Mouse (Mus musculus) spleen, postnatal 4 days (tissue): ENCODE data around the gene Zdhhc16.

Experiments used
- DNase-seq, 2 experiments: peaks; one replicate each; pipeline ENCODE4 v3.0.0; 2022; ENCODE audit warnings: low spot score in 2 of 2

Zdhhc16 gene

DNA sequence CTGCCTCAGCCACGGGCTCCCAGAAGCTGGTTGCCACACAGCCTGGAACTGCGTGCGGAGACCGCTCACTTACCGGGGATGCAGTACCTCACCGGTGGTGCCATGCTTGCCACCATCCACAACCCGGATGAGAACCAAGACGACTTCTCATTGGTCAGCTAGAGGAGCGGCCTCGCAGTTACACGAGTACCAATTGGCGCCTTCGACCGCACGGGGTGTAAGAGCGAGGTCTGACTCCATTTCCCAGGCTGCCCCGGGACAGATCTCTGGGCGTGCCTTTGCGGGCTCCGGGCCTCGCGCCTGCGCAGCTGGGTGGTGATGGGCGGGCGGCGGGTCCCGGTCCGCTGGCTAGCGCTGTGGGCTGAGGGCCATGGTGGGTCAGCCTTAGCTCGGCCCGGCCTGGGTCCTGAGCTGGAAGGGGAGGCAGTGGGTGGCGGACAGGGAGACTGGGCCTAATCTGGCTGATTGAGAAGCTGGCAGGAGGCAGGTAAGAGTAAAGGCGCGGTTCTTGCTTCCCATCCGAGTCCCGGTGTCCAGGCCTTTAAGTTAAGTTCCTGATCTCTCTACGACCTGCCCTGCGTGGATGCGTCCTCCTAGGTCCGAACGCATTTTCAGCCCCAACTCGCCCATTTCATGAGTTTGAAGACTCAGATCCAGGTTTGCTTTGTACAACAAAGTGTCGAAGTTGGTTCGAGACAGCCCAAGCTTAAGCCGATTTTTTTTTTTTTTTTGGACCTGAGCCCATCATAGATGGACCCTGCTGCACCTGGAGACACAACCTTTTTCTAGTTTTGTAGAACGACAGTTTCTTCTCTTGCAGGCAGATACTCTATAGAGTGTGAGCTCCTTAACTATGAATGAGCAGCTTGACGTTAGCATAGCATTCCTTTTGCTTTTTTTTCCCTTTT is at the start of gene Zdhhc16, which contains the start of gene Exosc1:
Zdhhc16 (plus strand) TSS at position 302 of the 908 bp plus-strand sequence.
Exosc1 (minus strand) TSS at position 245 of the 908 bp plus-strand sequence.
- DNase-seq, result peak; percentile 96 to 98

DNA sequence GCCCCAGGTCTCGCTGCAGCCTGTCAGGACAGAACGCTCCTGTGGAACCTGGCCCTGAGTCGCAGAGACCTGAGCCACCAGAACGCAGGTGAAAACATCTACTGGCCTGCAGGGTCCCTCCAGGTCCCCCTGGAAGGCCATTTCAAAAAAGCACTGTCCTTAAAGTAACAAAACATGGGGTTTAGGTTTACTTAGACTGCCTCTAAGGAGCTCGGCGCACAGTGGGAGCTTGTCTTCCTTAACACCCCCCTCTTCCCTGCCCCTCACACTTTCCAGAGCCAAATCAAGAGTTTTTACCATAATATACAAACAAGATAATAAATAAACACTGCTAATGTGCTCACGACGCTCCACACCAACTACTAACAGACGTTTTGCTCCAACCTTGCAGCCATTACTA is 49.4 kb upstream of the Zdhhc16 start:
- no peak for DNase-seq

DNA sequence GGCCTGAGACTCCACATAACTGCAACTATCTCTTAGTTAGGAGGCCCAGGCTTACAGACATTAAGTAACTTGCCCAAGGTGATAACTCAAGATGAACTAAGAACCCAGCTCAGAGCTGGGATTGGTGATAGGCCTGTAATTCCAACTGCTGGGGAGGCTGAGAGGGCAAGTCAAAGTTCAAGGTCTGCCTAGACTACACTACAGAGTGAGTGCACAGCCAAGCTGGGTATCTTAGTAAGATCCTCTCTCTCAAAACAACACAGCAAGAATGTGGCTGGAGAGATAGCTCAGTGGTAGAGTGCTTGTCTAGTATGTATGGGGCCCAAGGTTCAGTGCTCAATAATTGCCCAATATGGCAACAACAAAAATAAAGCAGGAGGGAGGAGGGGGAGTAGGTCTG is 45.1 kb upstream of the Zdhhc16 start:
- no peak for DNase-seq

DNA sequence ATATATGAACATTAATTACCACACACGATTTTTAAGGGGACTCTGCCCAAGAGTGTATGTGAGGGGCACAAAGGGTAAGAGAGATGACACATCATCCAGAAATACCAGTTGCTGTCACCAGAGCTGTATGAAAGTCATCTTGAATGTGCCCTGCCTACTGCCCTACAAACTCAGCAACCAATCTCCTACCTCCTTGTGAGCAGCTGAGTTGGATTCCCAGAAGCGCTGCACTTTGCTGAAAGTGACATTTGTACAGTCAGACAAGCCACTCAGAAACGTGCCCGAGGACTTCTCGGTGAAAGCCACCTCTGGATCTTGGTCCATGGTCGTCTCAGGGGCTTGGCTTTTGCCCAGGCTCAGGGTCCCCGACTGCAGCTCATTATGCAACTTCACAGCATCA is 38.3 kb upstream of the Zdhhc16 start:
- DNase-seq, result no peak

GRCm38 (mm10) chr19:41895460-41896318 is 37.6 kb upstream of the Zdhhc16 start, which contains the start of gene Rrp12:
Rrp12 (minus strand) TSS chr19:41896173.
- DNase-seq, result peak; percentile 71 to 81

DNA sequence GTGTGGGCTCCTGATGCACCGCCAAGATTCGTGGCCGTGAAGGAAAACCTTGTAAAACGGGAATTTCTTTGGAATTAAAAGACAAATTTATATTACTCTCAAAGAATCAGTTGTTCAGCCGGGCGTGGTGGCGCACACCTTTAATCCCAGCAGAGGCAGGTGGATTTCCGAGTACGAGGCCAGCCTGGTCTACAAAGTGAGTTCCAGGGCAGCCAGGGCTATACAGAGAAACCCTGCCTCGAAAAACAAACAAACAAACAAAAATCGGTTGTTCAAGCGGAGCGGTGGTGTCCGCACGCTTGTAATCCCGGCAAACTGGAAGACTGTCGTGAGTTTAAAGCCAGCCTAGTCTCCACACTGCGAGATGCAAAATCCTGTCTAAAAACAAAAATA is 37.0 kb upstream of the Zdhhc16 start:
- no peak for DNase-seq

DNA sequence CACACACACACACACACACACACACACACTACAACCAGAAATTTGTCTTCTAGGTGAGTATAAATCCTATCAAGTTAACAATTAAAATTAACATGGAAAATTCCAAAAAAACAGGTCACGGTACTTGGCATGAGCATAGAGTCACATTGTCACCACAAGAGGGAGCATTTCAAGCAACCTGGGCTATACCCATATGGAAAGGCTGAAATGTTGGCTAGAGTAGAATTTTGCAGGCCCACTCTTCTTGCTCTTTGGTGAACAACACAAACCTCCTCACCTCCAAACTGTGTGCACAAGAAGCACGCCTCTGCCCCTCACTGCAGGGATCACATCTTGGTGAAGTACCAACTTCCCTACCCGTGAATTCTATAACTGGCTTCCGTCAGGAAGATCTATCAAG is 34.4 kb upstream of the Zdhhc16 start:
- no peak for DNase-seq

GRCm38 (mm10) chr19:41900495-41901090 is 32.7 kb upstream of the Zdhhc16 start:
- DNase-seq, result no peak

DNA sequence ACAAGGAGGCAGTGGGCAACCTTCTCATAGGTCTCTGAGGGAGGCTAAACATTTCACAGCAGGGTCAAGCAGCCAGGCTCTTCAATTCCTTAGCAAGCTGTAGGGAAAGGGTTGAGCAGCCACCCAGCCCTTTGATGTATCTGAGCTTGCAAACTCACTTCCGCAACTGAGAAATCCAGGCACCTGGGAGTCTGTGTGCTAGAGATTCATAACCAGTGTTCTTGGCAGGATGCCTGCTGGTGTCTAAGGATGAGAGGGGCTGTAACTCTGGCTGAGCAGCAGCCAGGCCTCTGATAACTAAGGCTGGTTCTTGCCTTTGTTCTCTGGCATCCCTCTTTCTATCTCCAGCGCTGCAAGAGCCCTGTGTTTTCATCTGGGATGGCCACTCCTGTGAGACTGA is 31.6 kb upstream of the Zdhhc16 start:
- no peak for DNase-seq

DNA sequence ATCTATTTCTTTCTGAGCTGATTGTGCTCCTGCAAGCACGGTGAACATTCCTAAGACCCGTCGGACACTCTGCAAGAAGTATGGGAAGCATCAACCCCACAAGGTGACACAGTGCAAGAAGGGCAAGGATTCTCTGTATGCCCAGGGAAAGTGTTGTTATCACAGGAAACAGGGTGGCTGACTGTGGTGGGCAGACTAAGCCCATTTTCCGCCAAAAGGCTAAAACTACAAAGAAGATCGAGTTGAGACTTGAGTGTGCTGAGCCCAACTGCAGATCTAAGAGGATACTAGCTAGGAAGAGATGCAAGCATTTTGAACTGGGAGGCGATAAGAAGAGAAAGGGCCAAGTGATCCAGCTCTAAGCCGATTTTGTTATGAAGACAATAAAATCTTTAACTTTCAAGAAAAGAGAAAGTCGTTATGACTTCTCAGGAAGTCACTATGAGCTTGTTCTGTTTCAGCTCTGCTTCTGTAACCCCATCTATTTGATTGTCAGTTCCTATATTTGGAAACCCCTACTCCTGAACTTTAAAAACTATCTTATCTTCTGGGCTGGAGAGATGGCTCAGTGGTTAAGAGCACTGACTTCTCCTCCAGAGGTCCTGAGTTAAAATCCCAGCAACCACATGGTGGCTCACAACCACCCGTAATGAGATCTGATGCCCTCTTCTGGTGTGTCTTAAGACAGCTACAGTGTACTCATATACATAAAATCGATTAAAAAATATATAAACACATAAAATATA is 30.3 kb upstream of the Zdhhc16 start:
- DNase-seq, result no peak

- no peak for DNase-seq
Measured at GRCm38 (mm10) chr19:41905246-41905645, 28.0 kb upstream of the Zdhhc16 start.

- no peak for DNase-seq
Measured at GRCm38 (mm10) chr19:41906311-41907078, 26.8 kb upstream of the Zdhhc16 start.

DNA sequence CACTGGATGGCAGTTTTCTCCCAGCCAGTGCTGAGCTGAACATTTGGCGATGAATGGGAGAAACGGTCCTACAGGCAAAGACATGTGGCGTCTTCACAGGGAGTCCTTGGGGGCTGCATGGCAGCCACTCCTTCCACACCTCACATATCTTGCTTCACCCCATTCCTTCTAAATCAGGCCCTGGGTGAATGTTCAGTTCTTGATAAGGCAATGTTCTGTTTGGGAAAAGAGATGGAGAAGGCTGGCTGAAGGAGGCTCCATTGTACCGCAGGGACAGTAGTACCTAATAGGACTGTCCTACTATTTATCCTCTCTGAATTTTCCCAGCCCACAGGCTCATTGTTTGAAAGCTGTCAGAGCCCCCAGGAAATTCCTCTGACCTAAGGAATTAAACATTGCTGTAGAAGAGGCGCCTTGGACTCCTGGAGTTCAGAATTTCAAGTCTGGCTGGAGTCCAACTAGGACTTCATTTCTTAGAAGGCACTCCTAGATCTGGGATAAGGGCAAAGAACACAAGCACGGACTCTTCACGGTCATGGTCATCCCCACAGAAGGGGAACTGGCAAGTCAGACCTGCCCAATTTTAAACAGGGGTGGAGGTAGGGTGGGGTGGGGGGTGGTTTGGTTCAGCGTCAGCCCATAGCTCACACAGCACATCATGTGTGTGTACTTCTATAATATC is 26.1 kb upstream of the Zdhhc16 start:
- DNase-seq, result no peak

DNA sequence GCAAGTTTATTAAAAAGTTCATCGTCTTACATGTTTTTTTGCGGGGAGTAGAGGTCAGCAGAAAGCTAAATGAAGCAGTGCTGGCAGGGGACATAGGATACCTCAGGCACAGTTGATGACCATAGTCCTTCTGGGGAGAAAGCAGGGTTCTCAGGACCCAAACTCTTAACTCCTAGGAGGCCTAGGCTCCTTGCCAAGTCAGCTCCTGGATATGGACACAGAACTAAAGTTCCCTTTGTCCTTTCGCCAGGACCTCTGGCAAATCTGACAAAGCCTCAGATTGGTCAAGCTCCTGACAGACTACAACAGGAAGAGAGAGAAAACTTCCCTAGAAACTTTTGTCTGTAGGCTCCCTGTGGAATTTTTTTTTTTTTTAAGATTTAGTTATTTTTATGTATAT is 24.5 kb upstream of the Zdhhc16 start:
- DNase-seq, result no peak

- no peak for DNase-seq
Measured at GRCm38 (mm10) chr19:41910396-41910795, 22.9 kb upstream of the Zdhhc16 start.

GRCm38 (mm10) chr19:41911178-41912073 is 21.9 kb upstream of the Zdhhc16 start, which contains the start of gene Pgam1:
Pgam1 (plus strand) TSS chr19:41911923.
- DNase-seq, result peak; percentile 97 to 99

GRCm38 (mm10) chr19:41912121-41913080 is 20.9 kb upstream of the Zdhhc16 start:
- peak; percentile 38 to 79 for DNase-seq
